Mouse (Mus musculus): Measurements from ENCODE around the gene Diras1.

Gene Diras1

GRCm38 (mm10) chr10:81028219-81028618, 2.8 kb upstream of the Diras1 start:
- no peak for DNase-seq (ENCODE audit: low spot score)

- no peak for DNase-seq (ENCODE audit: low spot score)
These were observed 1.9 kb upstream of the Diras1 start for GRCm38 (mm10) chr10:81027331-81027730.

- no peak for DNase-seq (ENCODE audit: low spot score)
These were observed 1.4 kb upstream of the Diras1 start for GRCm38 (mm10) chr10:81026857-81027256.

- DNase-seq (ENCODE audit: low spot score), result no peak
These were observed 328 bp downstream of the Diras1 start for GRCm38 (mm10) chr10:81025047-81025621.

GRCm38 (mm10) chr10:81024346-81024937, 1.0 kb downstream of the Diras1 start:
- DNase-seq (ENCODE audit: low spot score), result no peak

GRCm38 (mm10) chr10:81022744-81023143, 2.7 kb downstream of the Diras1 start:
- no peak for DNase-seq (ENCODE audit: low spot score)

GRCm38 (mm10) chr10:81021547-81022110, 3.8 kb downstream of the Diras1 start:
- no peak for DNase-seq (ENCODE audit: low spot score)

- no peak for DNase-seq (ENCODE audit: low spot score)
These were observed 5.3 kb downstream of the Diras1 start for GRCm38 (mm10) chr10:81020207-81020606.

GRCm38 (mm10) chr10:81019687-81020086, 5.8 kb downstream of the Diras1 start:
- DNase-seq (ENCODE audit: low spot score), result no peak

- DNase-seq (ENCODE audit: low spot score), result no peak
These were observed 7.1 kb downstream of the Diras1 start for GRCm38 (mm10) chr10:81018326-81018725.

- no peak for DNase-seq (ENCODE audit: low spot score)
These were observed 8.8 kb downstream of the Diras1 start for GRCm38 (mm10) chr10:81016645-81017044.

- DNase-seq (ENCODE audit: low spot score), result no peak
These were observed 9.8 kb downstream of the Diras1 start for GRCm38 (mm10) chr10:81015666-81016065.

GRCm38 (mm10) chr10:81014393-81015384, 10.8 kb downstream of the Diras1 start, which contains the start of gene Gng7:
TSS of gene Gng7 (minus strand) at chr10:81014945.
- DNase-seq (ENCODE audit: low spot score), result peak; percentile 92

- no peak for DNase-seq (ENCODE audit: low spot score)
These were observed 14.6 kb downstream of the Diras1 start for GRCm38 (mm10) chr10:81010851-81011250.

GRCm38 (mm10) chr10:81007240-81007639, 18.2 kb downstream of the Diras1 start:
- no peak for DNase-seq (ENCODE audit: low spot score)

- DNase-seq (ENCODE audit: low spot score), result no peak
These were observed 19.3 kb downstream of the Diras1 start for GRCm38 (mm10) chr10:81006005-81006677.

- no peak for DNase-seq (ENCODE audit: low spot score)
These were observed 24.3 kb downstream of the Diras1 start for GRCm38 (mm10) chr10:81001161-81001560.

GRCm38 (mm10) chr10:81000197-81001062, 25.0 kb downstream of the Diras1 start:
- no peak for DNase-seq (ENCODE audit: low spot score)

- DNase-seq (ENCODE audit: low spot score), result peak; percentile 68
These were observed 25.9 kb downstream of the Diras1 start for GRCm38 (mm10) chr10:80999362-81000196.

GRCm38 (mm10) chr10:80998778-80999177, 26.7 kb downstream of the Diras1 start:
- peak; percentile 32 for DNase-seq (ENCODE audit: low spot score)
